Mouse (Mus musculus) liver, embryonic 14.5 days (tissue): Measurements from ENCODE around the gene Rfx1. TPM values are rescaled to one million over a fixed set of nuclear protein-coding genes. Genes with fewer than 3 reads are reported as not detected.

Source experiments
- ATAC-seq: fragments of 200-750 bp; cut with Nextera tagmentation; 2 replicates; pipeline ENCODE4 v1.8.0; 2017; ENCODE audit warnings: moderate number of reproducible peaks, mild to moderate bottlenecking, moderate library complexity; ENCODE audit not compliant: insufficient read depth
- DNase-seq, 3 experiments: peaks; one replicate each; pipeline ENCODE4 v3.0.0-alpha.2; 2012 to 2013; ENCODE audit warnings: low read depth in 3 of 3, low spot score in 3 of 3
- H3K27ac ChIP-seq: fragments of 300-500 bp; sonication (generic); 2 replicates; pipeline ENCODE4 v1.5.1; 2014; ENCODE audit warnings: moderate library complexity, mild to moderate bottlenecking, control low read depth, inconsistent platforms
- H3K27me3 ChIP-seq: fragments of 300-500 bp; sonication (generic); 2 replicates; pipeline ENCODE4 v1.6.1; 2014; ENCODE audit warnings: mild to moderate bottlenecking, low read length, moderate library complexity; ENCODE audit not compliant: control insufficient read depth, insufficient read depth
- H3K36me3 ChIP-seq: fragments of 300-500 bp; sonication (generic); replicated peaks from 2 replicates; pipeline ENCODE4 v1.6.1; 2014; ENCODE audit warnings: low read depth; ENCODE audit not compliant: control insufficient read depth, insufficient read depth
- H3K4me1 ChIP-seq, 2 experiments: fragments of 200-500 bp in 1 of 2; fragments of 300-500 bp in 1 of 2; sonication (generic) in 1 of 2; replicated peaks; 2 replicates each; pipeline ENCODE4 v1.6.1; 2012 to 2014; ENCODE audit warnings: antibody characterized with exemption in 1 of 2, inconsistent platforms in 1 of 2, low read length in 1 of 2; ENCODE audit not compliant: control insufficient read depth in 2 of 2, insufficient read depth in 2 of 2
- H3K4me2 ChIP-seq: fragments of 300-500 bp; sonication (generic); 2 replicates; pipeline ENCODE4 v1.6.1; 2014; ENCODE audit warnings: low read depth, mild to moderate bottlenecking, control low read depth, moderate library complexity
- H3K4me3 ChIP-seq, 2 experiments: fragments of 200-500 bp in 1 of 2; fragments of 300-500 bp in 1 of 2; sonication (generic) in 1 of 2; 2 replicates each; pipeline ENCODE4 v1.5.1; 2012 to 2014; ENCODE audit warnings: low read depth in 2 of 2, low read length in 2 of 2, mild to moderate bottlenecking in 2 of 2, control low read depth in 1 of 2, inconsistent platforms in 1 of 2, moderate library complexity in 1 of 2; ENCODE audit not compliant: insufficient read depth in 1 of 2
- H3K9ac ChIP-seq: fragments of 300-500 bp; sonication (generic); replicated peaks from 2 replicates; pipeline ENCODE4 v1.6.1; 2014; ENCODE audit warnings: mild to moderate bottlenecking, control low read depth, moderate library complexity
- H3K9me3 ChIP-seq: fragments of 300-500 bp; sonication (generic); 2 replicates; pipeline ENCODE4 v1.6.1; 2016; ENCODE audit warnings: low read length, mixed read lengths; ENCODE audit not compliant: control insufficient read depth
- CTCF ChIP-seq: IDR thresholded peaks from 2 replicates; pipeline ENCODE4 v1.5.1; 2016; ENCODE audit warnings: antibody characterized with exemption, low read depth, control low read depth
- EP300 ChIP-seq: IDR thresholded peaks from 2 replicates; pipeline ENCODE4 v1.6.1; 2016; ENCODE audit warnings: antibody characterized with exemption, low read depth
- WGBS: fragments of 180-500 bp; shearing (Covaris S2); extraction: QIAGEN DNeasy Blood & Tissue Kit; methylation state at CpG from one replicate; pipeline ENCODE4 v1.1.7; 2014; ENCODE audit not compliant: insufficient replicate concordance; 5-methylcytosine and 5-hydroxymethylcytosine counted together
- polyA plus RNA-seq, 2 experiments: library from polyadenylated mRNA; depleted of rRNA in 1 of 2; stranded (reverse) in 1 of 2; unstranded in 1 of 2; fragments of >200 nt; fragmentation: Nextera tagmentation in 1 of 2; extraction: Ambion mirVana in 1 of 2; gene quantifications; 2 replicates each; pipeline versions ENCODE4 v1.2.1 to v1.2.3; 2012 to 2014

The Rfx1 gene
- polyA plus RNA-seq, 2 experiments = 1.5 to 4.6 TPM

- H3K9me3 ChIP-seq = no peaks in the 10 kb centered on the region
- H3K4me2 ChIP-seq = no peak overlapping the region
- no peak for DNase-seq
- no peak overlapping the region for H3K4me3 ChIP-seq
- no peak for ATAC-seq
- peaks cover 5% of the 10 kb centered on the region for H3K36me3 ChIP-seq
- H3K4me1 ChIP-seq = no peaks in the 10 kb centered on the region
- WGBS = 80% methylated on average over 8 of the region's 8 CpGs
- H3K27me3 ChIP-seq = no peaks in the 10 kb centered on the region
- no peak overlapping the region for H3K9ac ChIP-seq
- no peak for TF ChIP-seq CTCF
- no peak for TF ChIP-seq EP300
- no peak overlapping the region for H3K27ac ChIP-seq
Observed at GRCm38 (mm10) chr8:84090585-84090984, 24.0 kb downstream of the Rfx1 start.

- no peak for DNase-seq
- Histone ChIP-seq H3K36me3 (peaks cover 12% of the 10 kb centered on the region), H3K9me3 (no peaks in the 10 kb centered on the region), H3K4me3 (no peak overlapping the region), H3K27me3 (no peaks in the 10 kb centered on the region), H3K9ac (no peak overlapping the region), H3K27ac (no peak overlapping the region), H3K4me2 (no peak overlapping the region), H3K4me1 (no peaks in the 10 kb centered on the region)
- WGBS = 72% methylated on average over 8 of the region's 8 CpGs
- no peak for TF ChIP-seq EP300
- TF ChIP-seq CTCF = no peak
- ATAC-seq = no peak
Observed at GRCm38 (mm10) chr8:84096061-84096460, 29.4 kb downstream of the Rfx1 start.

- H3K27ac ChIP-seq = no peak overlapping the region
- H3K9me3 ChIP-seq = no peaks in the 10 kb centered on the region
- ATAC-seq (no peak), DNase-seq (no peak)
- H3K36me3 ChIP-seq = peaks cover 10% of the 10 kb centered on the region
- whole genome bisulfite sequencing = 91% methylated on average over 7 of the region's 7 CpGs
- no peaks in the 10 kb centered on the region for H3K27me3 ChIP-seq
- H3K4me3 ChIP-seq = no peak overlapping the region
- H3K4me2 ChIP-seq = no peak overlapping the region
- H3K4me1 ChIP-seq = peaks cover 2 to 3% of the 10 kb centered on the region in 2 experiments
- H3K9ac ChIP-seq = no peak overlapping the region
- TF ChIP-seq CTCF = no peak
Observed at GRCm38 (mm10) chr8:84098376-84098775, 31.7 kb downstream of the Rfx1 start.

- Histone ChIP-seq H3K4me1 (peaks cover 6 to 14% of the 10 kb centered on the region in 2 experiments), H3K27me3 (no peaks in the 10 kb centered on the region), H3K36me3 (peaks cover 7% of the 10 kb centered on the region), H3K27ac (no peak overlapping the region), H3K4me2 (no peak overlapping the region), H3K9me3 (no peaks in the 10 kb centered on the region), H3K4me3 (no peak overlapping the region), H3K9ac (no peak overlapping the region)
- ATAC-seq (no peak), DNase-seq (no peak)
- 84% methylated on average over 25 of the region's 25 CpGs for WGBS
- TF ChIP-seq EP300 (no peak), CTCF (no peak)
Observed at GRCm38 (mm10) chr8:84101476-84102270, 35.0 kb downstream of the Rfx1 start.

- H3K27ac ChIP-seq = no peak overlapping the region
- H3K4me3 ChIP-seq = peak overlapping the region; percentile 79 to 94
- H3K4me2 ChIP-seq = peak overlapping the region; percentile 78
- H3K9ac ChIP-seq = peak overlapping the region; percentile 82; the same call in 1 of the 2 replicates
- DNase-seq = no peak
- 26% methylated on average over 3 of the region's 3 CpGs for WGBS
- H3K4me1 ChIP-seq = peaks cover 6 to 14% of the 10 kb centered on the region in 2 experiments
- TF ChIP-seq EP300 = no peak
- TF ChIP-seq CTCF = no peak
- no peaks in the 10 kb centered on the region for H3K9me3 ChIP-seq
- ATAC-seq = no peak
- no peaks in the 10 kb centered on the region for H3K36me3 ChIP-seq
- H3K27me3 ChIP-seq = no peaks in the 10 kb centered on the region
Observed at GRCm38 (mm10) chr8:84103601-84104000, 37.0 kb downstream of the Rfx1 start.
